Mouse (Mus musculus): ENCODE data around the gene Slc25a33. TPM values are rescaled to one million over a fixed set of nuclear protein-coding genes. Genes with fewer than 3 reads are reported as not detected.

The Slc25a33 gene
- polyA plus RNA-seq, 1 experiment from 2014 or later = 22.0 TPM

DNA sequence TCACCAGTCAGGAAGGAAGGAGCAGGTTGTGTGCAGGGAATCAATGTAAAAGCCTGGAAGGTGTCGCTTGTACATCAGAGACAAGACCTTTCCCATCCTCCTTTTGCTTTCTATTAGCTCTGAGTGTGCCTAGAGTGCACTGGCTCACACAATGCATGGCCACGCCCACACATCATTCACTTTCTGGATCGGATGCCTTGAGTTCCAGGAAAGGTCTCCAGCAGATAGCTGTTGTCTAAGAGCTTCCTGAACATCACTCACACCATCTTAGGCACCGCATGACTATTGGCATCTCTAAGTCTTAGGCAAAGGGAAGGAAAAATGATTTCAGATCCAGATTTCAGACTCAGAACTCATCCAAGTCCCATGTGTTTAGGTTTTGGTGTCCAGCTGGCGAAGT lies 34.6 kb downstream of the Slc25a33 start:
- 78% methylated on average over 5 of the region's 5 CpGs for WGBS

GRCm38 (mm10) chr4:149737383-149738324 lies 36.4 kb downstream of the Slc25a33 start, which contains the start of gene Tmem201:
Gene Tmem201 (minus strand): TSS chr4:149738044.
- peaks cover 22% of the 10 kb centered on the region for H3K4me1 ChIP-seq (replicated peaks; ENCODE audit: control insufficient read depth, insufficient read depth, low read length)
- peak within 1 kb of the TSS; percentile 81 for H3K27ac ChIP-seq (ENCODE audit: low read depth, low read length)
- 2% methylated on average over 82 of the region's 97 CpGs for WGBS
- peak; percentile 99 for DNase-seq (ENCODE audit: low spot score)
- H3K9me3 ChIP-seq (ENCODE audit: control insufficient read depth, low read length) = no peaks in the 10 kb centered on the region
- peak within 1 kb of the TSS; percentile 90 for H3K9ac ChIP-seq (ENCODE audit: low read depth, low read length)
- H3K4me2 ChIP-seq (replicated peaks; ENCODE audit: low read depth, low read length) = peak within 1 kb of the TSS; percentile 98
- H3K27me3 ChIP-seq (ENCODE audit: control insufficient read depth, insufficient read depth, low read length) = no peaks in the 10 kb centered on the region
- no peaks in the 10 kb centered on the region for H3K36me3 ChIP-seq (ENCODE audit: control insufficient read depth, insufficient read depth, low read length)
- ATAC-seq (ENCODE audit: low FRiP score) = peak; percentile 91
- H3K4me3 ChIP-seq (ENCODE audit: low read depth, low read length) = peak within 1 kb of the TSS; percentile 66

More for the DNA sequence above, 34.6 kb downstream of the Slc25a33 start:
- DNase-seq (ENCODE audit: low spot score) (no peak), ATAC-seq (ENCODE audit: low FRiP score) (no peak)
- Histone ChIP-seq H3K27ac (ENCODE audit: low read depth, low read length) (no peak overlapping the region), H3K4me3 (ENCODE audit: low read depth, low read length) (no peak overlapping the region), H3K36me3 (ENCODE audit: control insufficient read depth, insufficient read depth, low read length) (0 out of 2 replicates have a peak, but pooled peaks cover 3% of the 10 kb centered on the region), H3K9me3 (ENCODE audit: control insufficient read depth, low read length) (no peaks in the 10 kb centered on the region), H3K9ac (ENCODE audit: low read depth, low read length) (no peak overlapping the region), H3K27me3 (ENCODE audit: control insufficient read depth, insufficient read depth, low read length) (no peaks in the 10 kb centered on the region), H3K4me2 (replicated peaks; ENCODE audit: low read depth, low read length) (no peak overlapping the region), H3K4me1 (replicated peaks; ENCODE audit: control insufficient read depth, insufficient read depth, low read length) (peaks cover 9% of the 10 kb centered on the region; the same call in 1 of the 2 replicates)

DNA sequence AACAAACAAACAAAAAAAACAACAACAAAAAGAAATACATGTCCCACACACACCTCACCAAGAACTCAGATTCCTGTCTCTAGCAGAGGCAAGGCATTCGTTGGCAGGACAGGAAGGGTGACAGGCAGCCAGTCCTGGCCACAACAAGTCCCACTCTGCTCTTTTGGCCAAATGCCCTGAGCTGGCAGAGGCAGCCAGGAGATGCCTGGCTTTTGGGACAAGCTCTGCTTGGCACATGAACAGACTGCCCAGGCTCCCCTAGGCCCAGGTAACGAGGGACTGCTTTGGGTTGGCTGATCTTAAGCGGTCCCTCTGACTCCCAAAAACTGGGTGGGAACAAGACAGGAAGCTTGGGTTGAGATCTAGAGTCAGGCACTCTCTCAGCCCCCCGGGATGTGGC lies 37.5 kb downstream of the Slc25a33 start:
- 50% methylated on average over 4 of the region's 4 CpGs for WGBS
- H3K27ac ChIP-seq (ENCODE audit: low read depth, low read length) = no peak overlapping the region
- H3K27me3 ChIP-seq (ENCODE audit: control insufficient read depth, insufficient read depth, low read length) = no peaks in the 10 kb centered on the region
- H3K4me1 ChIP-seq (replicated peaks; ENCODE audit: control insufficient read depth, insufficient read depth, low read length) = peaks cover 23% of the 10 kb centered on the region
- ATAC-seq (ENCODE audit: low FRiP score) = no peak
- DNase-seq (ENCODE audit: low spot score) = no peak
- H3K9me3 ChIP-seq (ENCODE audit: control insufficient read depth, low read length) = no peaks in the 10 kb centered on the region
- peak overlapping the region; percentile 90 for H3K9ac ChIP-seq (ENCODE audit: low read depth, low read length)
- peak overlapping the region; percentile 66 for H3K4me3 ChIP-seq (ENCODE audit: low read depth, low read length)
- no peaks in the 10 kb centered on the region for H3K36me3 ChIP-seq (ENCODE audit: control insufficient read depth, insufficient read depth, low read length)
- H3K4me2 ChIP-seq (replicated peaks; ENCODE audit: low read depth, low read length) = peak overlapping the region; percentile 98

DNA sequence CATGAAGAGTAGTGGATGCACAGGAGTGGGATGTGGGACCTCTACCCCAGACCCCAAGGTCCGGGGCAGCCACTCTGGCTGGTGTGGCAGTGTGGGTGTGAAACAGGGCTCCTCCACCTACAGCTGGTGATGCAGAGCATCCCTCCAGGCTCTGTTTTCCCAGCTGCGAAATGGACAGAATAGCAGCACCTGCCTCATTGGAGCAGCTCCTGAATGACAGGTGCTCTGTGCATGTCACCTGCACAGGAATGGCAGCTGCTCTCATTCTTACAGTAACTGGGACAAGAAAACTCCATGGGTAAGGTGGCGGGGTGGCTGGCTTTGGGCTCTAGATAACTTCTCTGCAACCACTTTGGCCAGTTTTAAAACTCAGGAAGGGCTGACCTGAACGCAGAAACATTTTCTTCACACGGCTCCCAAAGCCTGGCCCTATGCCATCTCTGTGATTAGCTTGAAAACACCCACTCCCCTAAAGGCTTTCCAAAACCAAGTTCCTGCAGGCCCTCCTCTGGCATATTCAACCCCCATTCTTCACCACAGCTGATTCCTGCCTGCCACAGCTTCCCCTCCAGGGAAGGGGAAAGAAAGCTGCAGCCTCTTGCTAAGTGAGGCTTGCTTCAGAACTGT lies 38.3 kb downstream of the Slc25a33 start:
- 93% methylated on average over 5 of the region's 5 CpGs for WGBS
- Histone ChIP-seq H3K36me3 (ENCODE audit: control insufficient read depth, insufficient read depth, low read length) (no peaks in the 10 kb centered on the region), H3K9ac (ENCODE audit: low read depth, low read length) (no peak overlapping the region), H3K4me2 (replicated peaks; ENCODE audit: low read depth, low read length) (no peak overlapping the region), H3K27me3 (ENCODE audit: control insufficient read depth, insufficient read depth, low read length) (no peaks in the 10 kb centered on the region), H3K4me3 (ENCODE audit: low read depth, low read length) (no peak overlapping the region), H3K27ac (ENCODE audit: low read depth, low read length) (no peak overlapping the region), H3K4me1 (replicated peaks; ENCODE audit: control insufficient read depth, insufficient read depth, low read length) (peaks cover 23% of the 10 kb centered on the region), H3K9me3 (ENCODE audit: control insufficient read depth, low read length) (no peaks in the 10 kb centered on the region)
- no peak for ATAC-seq (ENCODE audit: low FRiP score)
- DNase-seq (ENCODE audit: low spot score) = no peak

GRCm38 (mm10) chr4:149734730-149735475 lies 39.2 kb downstream of the Slc25a33 start:
- Histone ChIP-seq H3K27ac (ENCODE audit: low read depth, low read length) (no peak overlapping the region), H3K36me3 (ENCODE audit: control insufficient read depth, insufficient read depth, low read length) (no peaks in the 10 kb centered on the region; the same call in 1 of the 2 replicates), H3K9ac (ENCODE audit: low read depth, low read length) (no peak overlapping the region), H3K4me2 (replicated peaks; ENCODE audit: low read depth, low read length) (no peak overlapping the region), H3K27me3 (ENCODE audit: control insufficient read depth, insufficient read depth, low read length) (no peaks in the 10 kb centered on the region), H3K4me1 (replicated peaks; ENCODE audit: control insufficient read depth, insufficient read depth, low read length) (peaks cover 23% of the 10 kb centered on the region), H3K4me3 (ENCODE audit: low read depth, low read length) (no peak overlapping the region), H3K9me3 (ENCODE audit: control insufficient read depth, low read length) (no peaks in the 10 kb centered on the region)
- ATAC-seq (ENCODE audit: low FRiP score) (no peak), DNase-seq (ENCODE audit: low spot score) (no peak)
- WGBS = 83% methylated on average over 10 of the region's 10 CpGs

DNA sequence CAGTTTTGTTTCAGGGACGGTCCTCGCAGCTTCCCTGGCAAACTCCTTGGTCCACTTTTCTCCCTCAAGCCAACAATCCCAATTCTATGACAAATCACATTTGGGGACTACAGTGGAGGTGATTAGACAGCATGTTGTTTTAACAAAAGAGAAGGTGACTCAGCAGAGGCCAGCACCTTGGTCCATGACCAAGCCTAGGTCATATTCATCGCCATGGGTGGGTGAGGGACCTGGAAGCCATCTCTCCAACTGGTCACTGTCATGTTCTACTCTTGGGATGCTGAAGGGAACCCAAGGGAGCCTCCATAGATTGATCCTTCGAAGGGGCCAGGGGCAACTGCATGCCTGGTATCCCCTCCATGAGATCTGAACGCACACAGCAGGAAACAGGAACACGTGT lies 39.8 kb downstream of the Slc25a33 start:
- 89% methylated on average over 6 of the region's 6 CpGs for WGBS
- Histone ChIP-seq H3K4me3 (ENCODE audit: low read depth, low read length) (no peak overlapping the region), H3K36me3 (ENCODE audit: control insufficient read depth, insufficient read depth, low read length) (peaks cover 3% of the 10 kb centered on the region; the same call in 1 of the 2 replicates), H3K9me3 (ENCODE audit: control insufficient read depth, low read length) (no peaks in the 10 kb centered on the region), H3K4me1 (replicated peaks; ENCODE audit: control insufficient read depth, insufficient read depth, low read length) (peaks cover 23% of the 10 kb centered on the region), H3K4me2 (replicated peaks; ENCODE audit: low read depth, low read length) (no peak overlapping the region), H3K27me3 (ENCODE audit: control insufficient read depth, insufficient read depth, low read length) (no peaks in the 10 kb centered on the region), H3K27ac (ENCODE audit: low read depth, low read length) (peak overlapping the region; percentile 49; the same call in 1 of the 2 replicates), H3K9ac (ENCODE audit: low read depth, low read length) (no peak overlapping the region)
- no peak for ATAC-seq (ENCODE audit: low FRiP score)
- no peak for DNase-seq (ENCODE audit: low spot score)

- Histone ChIP-seq H3K27ac (ENCODE audit: low read depth, low read length) (peak overlapping the region; percentile 49), H3K9me3 (ENCODE audit: control insufficient read depth, low read length) (no peaks in the 10 kb centered on the region), H3K4me1 (replicated peaks; ENCODE audit: control insufficient read depth, insufficient read depth, low read length) (peaks cover 23% of the 10 kb centered on the region), H3K4me3 (ENCODE audit: low read depth, low read length) (no peak overlapping the region), H3K27me3 (ENCODE audit: control insufficient read depth, insufficient read depth, low read length) (no peaks in the 10 kb centered on the region), H3K4me2 (replicated peaks; ENCODE audit: low read depth, low read length) (no peak overlapping the region), H3K9ac (ENCODE audit: low read depth, low read length) (no peak overlapping the region), H3K36me3 (ENCODE audit: control insufficient read depth, insufficient read depth, low read length) (peaks cover 3% of the 10 kb centered on the region; the same call in 1 of the 2 replicates)
- ATAC-seq (ENCODE audit: low FRiP score) = no peak
- no peak for DNase-seq (ENCODE audit: low spot score)
- WGBS = 72% methylated on average over 6 of the region's 6 CpGs
Observed at GRCm38 (mm10) chr4:149733748-149734147, 40.3 kb downstream of the Slc25a33 start.

GRCm38 (mm10) chr4:149732800-149733199 lies 41.3 kb downstream of the Slc25a33 start:
- H3K4me2 ChIP-seq (replicated peaks; ENCODE audit: low read depth, low read length) = no peak overlapping the region
- H3K9me3 ChIP-seq (ENCODE audit: control insufficient read depth, low read length) = no peaks in the 10 kb centered on the region
- 77% methylated on average over 10 of the region's 10 CpGs for WGBS
- DNase-seq (ENCODE audit: low spot score) (no peak), ATAC-seq (ENCODE audit: low FRiP score) (no peak)
- peaks cover 3% of the 10 kb centered on the region; the same call in 1 of the 2 replicates for H3K36me3 ChIP-seq (ENCODE audit: control insufficient read depth, insufficient read depth, low read length)
- H3K4me3 ChIP-seq (ENCODE audit: low read depth, low read length) = no peak overlapping the region
- no peak overlapping the region for H3K27ac ChIP-seq (ENCODE audit: low read depth, low read length)
- no peak overlapping the region for H3K9ac ChIP-seq (ENCODE audit: low read depth, low read length)
- no peaks in the 10 kb centered on the region for H3K27me3 ChIP-seq (ENCODE audit: control insufficient read depth, insufficient read depth, low read length)
- peaks cover 21% of the 10 kb centered on the region for H3K4me1 ChIP-seq (replicated peaks; ENCODE audit: control insufficient read depth, insufficient read depth, low read length)
